Mouse (Mus musculus) heart, postnatal 14 days (tissue): Measurements from ENCODE around the gene Ift43. TPM values are rescaled to one million over a fixed set of nuclear protein-coding genes. Genes with fewer than 3 reads are reported as not detected.

Experiments
- DNase-seq, 2 experiments: peaks; one replicate each; pipeline ENCODE4 v3.0.0; 2021 to 2022
- intact Hi-C: fragments of 180-260 bp; cut with DNase I; formaldehyde crosslinking; loops from one replicate; pipeline ENCODE4 v1.15.1; 2025
- total RNA-seq, 2 experiments: library from RNA; stranded (reverse); gene quantifications; 2 replicates each; pipeline ENCODE4 v1.2.3; 2021

Ift43 gene
- total RNA-seq, 2 experiments from 2014 or later = 24.4 to 26.6 TPM

DNA sequence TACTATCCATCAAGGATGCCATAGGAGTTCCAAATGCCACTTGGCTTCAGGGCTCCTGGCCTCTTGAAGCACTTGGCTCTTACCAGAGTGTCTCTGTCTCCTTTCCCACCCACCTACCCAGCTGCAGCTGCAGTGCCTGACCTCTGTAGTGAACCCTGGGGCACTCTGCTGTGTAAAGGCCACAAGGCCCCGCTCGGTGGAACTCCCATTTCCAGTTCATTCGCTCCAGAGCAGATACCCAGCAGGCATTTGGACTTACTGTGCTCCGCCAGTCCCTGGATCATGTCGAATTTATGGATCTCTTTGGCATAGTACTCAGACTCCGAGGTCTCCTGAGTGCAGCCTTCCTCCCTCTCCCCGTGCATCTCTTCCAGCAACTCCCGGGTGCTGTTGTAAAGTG lies 5.0 kb upstream of the Ift43 start:
- peak in 1 of 2 experiments; percentile 22 for DNase-seq
- intact Hi-C loops = loop anchor here (5.0 kb wide), 2 partner anchors 125 to 150 kb away; no protein-coding TSS in a partner anchor

- peak; percentile 19 to 32 for DNase-seq
These were observed 4.6 kb upstream of the Ift43 start for GRCm38 (mm10) chr12:86077736-86078135.

DNA sequence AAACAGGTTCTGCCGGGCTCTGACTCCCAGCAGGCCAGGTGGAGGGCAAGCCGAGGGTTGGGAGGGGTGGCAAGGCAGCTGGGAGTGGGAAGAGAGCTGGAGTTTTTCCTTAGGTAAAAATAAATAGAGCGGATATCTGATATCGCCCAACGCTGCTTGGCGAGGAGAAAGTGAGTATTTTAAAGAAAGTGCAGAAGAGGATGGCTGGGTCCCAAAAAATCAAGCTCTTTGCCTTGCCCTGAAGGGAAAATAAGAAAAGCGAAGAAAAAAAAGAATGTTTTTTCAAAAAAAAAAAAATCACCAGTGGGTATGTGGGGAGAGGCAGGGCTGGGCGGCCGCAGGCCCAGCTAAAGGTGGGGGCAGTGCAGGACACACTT lies 4.2 kb upstream of the Ift43 start:
- intact Hi-C loops = loop anchor here (2.0 to 5.0 kb wide), 3 partner anchors 126 to 331 kb away; partner anchors contain the start of gene Flvcr2

More at GRCm38 (mm10) chr12:86077736-86078135, 4.6 kb upstream of the Ift43 start:
- intact Hi-C loops = loop anchor here (2.0 to 5.0 kb wide), 3 partner anchors 125 to 331 kb away; partner anchors contain the start of gene Flvcr2

DNA sequence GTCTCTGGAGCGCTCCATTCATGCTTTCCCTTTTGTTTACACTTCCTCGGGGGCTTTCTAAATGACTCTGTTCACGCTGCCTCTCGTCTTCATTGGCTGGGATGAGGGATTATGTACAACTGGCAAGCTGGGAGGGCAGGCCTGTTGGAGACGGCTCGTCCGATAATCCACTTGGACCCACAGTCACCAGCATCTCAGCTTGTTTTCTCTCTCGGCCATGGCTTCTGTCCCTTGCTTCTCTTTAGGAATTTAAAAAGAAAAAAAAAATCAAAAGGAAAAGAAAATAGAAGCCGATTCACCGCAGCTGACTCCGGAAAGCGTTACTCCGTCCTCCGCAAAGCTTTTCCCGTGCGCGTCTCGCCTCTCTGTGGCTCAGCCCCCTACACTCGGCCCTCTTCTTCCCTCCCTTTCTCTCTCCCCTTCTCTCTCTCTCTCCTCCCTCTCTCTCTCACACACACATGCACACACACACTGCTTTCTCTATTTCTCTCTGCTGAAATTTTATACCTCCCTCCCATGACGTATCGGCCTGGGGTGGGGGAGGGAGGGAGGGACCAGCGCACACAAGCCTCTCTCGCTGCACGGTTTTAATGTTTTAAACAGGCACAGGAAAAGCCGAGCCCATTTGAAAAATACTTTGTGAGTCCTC lies 3.7 kb upstream of the Ift43 start, which contains the start of gene Tgfb3:
Tgfb3 (minus strand) TSS at position 489 of the 649 bp plus-strand sequence.
- peak; percentile 52 to 61 for DNase-seq
- intact Hi-C loops = loop anchor here (1.0 to 5.0 kb wide), 5 partner anchors 54 to 332 kb away; partner anchors contain the start of gene Flvcr2

More for the DNA sequence above, 4.2 kb upstream of the Ift43 start:
- DNase-seq = no peak

DNA sequence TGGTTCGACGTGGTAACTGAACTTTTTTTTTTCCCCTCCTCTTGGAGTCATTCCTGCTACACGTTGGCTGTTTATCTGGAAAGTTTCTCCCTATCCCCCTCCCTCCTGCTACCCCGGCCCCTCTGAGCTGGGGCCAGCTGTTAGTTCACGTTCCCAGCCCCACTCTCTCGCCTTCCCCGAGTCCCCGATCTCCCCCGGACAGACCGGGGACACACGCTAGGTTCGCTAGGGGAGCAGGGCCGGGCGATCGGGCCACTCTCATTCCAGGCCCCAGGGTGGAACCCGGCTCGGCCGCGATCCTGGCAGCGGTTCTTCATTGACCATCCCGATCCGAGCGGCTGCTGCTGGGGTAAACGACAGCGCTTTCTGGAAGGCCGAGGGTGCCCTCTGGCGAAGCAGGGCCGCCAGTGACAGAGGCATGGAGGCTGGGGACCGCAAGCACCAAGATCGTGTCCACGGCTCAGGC lies 3.1 kb upstream of the Ift43 start:
- intact Hi-C loops = loop anchor here (1.0 to 5.0 kb wide), 5 partner anchors 55 to 332 kb away; partner anchors contain the start of gene Flvcr2
- peak; percentile 94 to 96 for DNase-seq

GRCm38 (mm10) chr12:86085873-86086272 lies 3.5 kb downstream of the Ift43 start:
- intact Hi-C loops = no loop called here
- no peak for DNase-seq

GRCm38 (mm10) chr12:86086550-86086949 lies 4.2 kb downstream of the Ift43 start:
- intact Hi-C loops = no loop called here
- peak in 1 of 2 experiments; percentile 21 for DNase-seq

- peak; percentile 55 to 60 for DNase-seq
- intact Hi-C loops = no loop called here
These were observed 5.7 kb downstream of the Ift43 start for GRCm38 (mm10) chr12:86088042-86088441.

- intact Hi-C loops = no loop called here
- DNase-seq = no peak
These were observed 8.4 kb downstream of the Ift43 start for GRCm38 (mm10) chr12:86090764-86091163.

GRCm38 (mm10) chr12:86091601-86092132 lies 9.3 kb downstream of the Ift43 start:
- peak; percentile 30 to 62 for DNase-seq
- intact Hi-C loops = no loop called here

- intact Hi-C loops = no loop called here
- no peak for DNase-seq
These were observed 11.7 kb downstream of the Ift43 start for GRCm38 (mm10) chr12:86094075-86094474.

- no peak for DNase-seq
- intact Hi-C loops = no loop called here
These were observed 13.5 kb downstream of the Ift43 start for GRCm38 (mm10) chr12:86095806-86096205.

DNA sequence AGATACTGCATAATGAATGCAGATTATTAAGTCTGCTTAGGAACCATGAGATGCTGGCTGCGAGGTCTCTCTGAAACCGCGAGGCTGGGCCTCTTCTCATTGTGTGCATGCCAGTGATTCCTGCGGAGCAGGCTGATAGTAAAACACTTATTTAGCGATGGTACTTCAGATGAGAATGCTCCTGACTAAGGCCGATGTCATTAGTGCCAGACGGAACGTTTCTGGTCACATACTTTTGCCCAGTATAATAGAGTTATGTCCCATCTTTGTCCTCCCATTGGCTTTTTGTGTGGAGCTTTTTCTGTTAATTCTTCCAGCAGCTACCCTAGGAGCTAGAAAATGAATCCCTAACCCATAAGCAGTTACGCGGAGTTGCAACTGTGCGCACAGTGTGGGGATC lies 15.4 kb downstream of the Ift43 start:
- intact Hi-C loops = no loop called here

DNA sequence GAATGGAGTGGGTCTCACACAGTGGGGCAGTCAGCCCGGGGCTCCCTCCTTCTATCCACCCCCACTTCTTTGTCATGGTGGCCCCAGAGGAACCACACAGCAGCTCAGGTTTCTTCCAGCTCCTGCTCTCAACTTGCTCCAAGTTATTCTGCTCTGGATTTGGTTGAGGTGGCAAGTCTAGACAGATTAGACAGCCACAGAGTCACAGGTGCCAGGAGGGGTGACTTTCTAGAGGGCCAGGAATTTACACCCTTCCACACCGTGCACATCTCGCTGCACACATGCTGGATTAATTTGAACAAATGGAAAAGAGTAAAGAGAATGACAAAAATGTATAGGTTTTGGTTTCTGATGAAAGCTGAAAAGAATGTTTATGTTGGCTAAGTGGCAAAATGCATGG lies 18.4 kb downstream of the Ift43 start:
- DNase-seq = no peak
- intact Hi-C loops = no loop called here

More for the DNA sequence above, 15.4 kb downstream of the Ift43 start:
- DNase-seq = no peak

DNA sequence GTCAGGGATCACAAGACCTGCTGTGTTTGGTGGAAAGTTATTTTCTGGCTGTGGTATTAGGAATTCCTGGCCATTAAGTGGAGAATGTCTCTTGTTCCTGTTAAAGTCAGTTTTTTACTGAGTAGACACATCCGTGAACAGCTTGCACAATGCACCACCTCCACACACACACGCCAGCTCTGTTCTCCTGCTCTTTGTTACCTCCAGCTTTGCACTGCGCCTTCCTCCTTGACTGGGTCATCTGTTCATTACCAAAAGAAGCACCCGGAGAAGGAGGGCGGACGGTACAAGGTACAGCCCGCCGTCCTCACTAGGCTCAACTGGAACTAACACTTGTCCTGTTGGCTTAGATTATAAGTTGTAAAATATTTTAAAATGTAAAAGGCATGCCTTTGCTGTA lies 20.3 kb downstream of the Ift43 start:
- intact Hi-C loops = no loop called here
- DNase-seq = no peak

- intact Hi-C loops = no loop called here
These were observed 21.1 kb downstream of the Ift43 start for GRCm38 (mm10) chr12:86103391-86103790.

DNA sequence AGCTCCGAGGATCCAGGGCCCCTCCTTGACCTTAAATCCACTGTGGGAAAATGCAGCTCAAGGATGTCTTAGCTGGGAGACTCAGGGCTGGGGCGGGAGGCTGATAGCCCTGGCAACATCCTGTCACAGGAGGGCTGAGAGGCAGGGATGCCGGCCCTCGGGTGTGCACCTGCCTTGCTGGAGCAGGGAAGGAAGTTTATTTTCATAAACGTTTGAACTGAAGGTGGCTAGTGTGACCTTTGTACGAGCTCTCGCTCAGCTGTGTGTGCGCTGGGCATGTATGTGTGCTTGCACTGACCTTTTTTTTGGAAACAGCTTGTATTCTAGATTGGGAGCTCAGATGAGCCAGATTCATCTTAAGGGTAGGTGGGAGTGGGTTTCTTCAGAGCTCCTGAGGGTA lies 21.5 kb downstream of the Ift43 start:
- intact Hi-C loops = no loop called here
- no peak for DNase-seq

More at GRCm38 (mm10) chr12:86103391-86103790, 21.1 kb downstream of the Ift43 start:
- no peak for DNase-seq

DNA sequence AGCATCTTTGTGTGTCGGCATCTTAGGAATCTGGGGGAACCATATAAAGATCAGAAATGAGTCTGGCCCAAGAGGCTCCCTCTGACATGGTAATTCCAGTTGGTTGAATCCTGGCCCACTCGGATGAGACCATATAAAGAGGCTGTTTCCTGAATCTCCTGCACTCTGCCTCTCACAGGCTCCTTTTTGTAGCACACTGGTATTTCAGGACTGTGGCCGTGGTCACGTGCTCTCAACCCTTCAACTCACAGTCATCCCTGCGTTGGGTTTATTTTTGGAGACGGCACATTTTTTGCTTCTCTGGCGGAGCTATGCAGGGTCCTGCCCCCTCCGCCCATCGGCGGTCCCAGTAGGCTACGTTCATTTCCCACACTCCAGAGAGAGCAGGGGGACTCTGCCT lies 22.0 kb downstream of the Ift43 start:
- intact Hi-C loops = no loop called here
- peak; percentile 35 to 53 for DNase-seq

DNA sequence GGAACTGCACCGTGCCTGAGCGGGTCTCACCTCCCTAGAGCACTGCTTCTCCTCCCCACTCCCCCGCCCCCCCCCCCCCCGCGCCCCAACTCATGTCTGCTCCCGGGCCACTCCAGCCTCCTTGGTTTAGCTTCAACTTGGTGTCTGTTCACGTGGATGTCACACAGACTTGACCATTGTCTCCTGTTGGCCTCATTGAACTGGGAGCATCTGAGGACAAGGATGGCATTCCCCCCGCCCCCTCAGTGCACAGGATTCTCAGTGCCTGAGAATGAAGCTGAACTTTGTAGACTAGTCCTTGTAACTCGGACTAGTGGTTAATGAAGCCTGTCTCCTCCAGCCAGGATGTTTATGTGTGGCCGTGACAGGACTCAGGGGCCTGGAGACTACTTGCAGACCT lies 23.2 kb downstream of the Ift43 start:
- no peak for DNase-seq
- intact Hi-C loops = no loop called here

DNA sequence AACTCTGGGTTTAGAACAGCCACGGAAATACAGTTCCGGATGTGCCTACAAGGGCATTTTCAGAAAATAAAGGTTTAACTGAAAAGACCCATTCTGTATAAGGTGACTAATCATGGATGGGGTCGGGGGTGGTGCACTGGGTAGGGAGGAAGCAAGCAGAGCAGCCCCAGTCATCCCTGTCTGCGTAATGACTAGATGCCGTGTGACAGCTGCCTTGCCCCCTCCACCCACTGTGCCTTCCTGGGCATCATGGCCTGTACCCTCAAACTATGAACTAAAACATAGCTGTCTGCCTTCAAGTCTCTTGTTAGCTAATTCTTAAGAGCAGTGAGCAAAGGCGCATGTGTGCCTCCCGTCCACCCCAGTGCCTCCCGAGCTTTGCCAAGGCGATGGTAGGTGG lies 23.7 kb downstream of the Ift43 start:
- intact Hi-C loops = no loop called here
- no peak for DNase-seq

- no peak for DNase-seq
- intact Hi-C loops = no loop called here
These were observed 25.3 kb downstream of the Ift43 start for GRCm38 (mm10) chr12:86107645-86108044.

GRCm38 (mm10) chr12:86109531-86109930 lies 27.2 kb downstream of the Ift43 start:
- no peak for DNase-seq
- intact Hi-C loops = no loop called here
